Mouse (Mus musculus) skeletal muscle tissue, adult 2 months (tissue): ENCODE measurements around the gene Asprv1.

Experiments
- DNase-seq: peaks from one replicate; pipeline ENCODE4 v3.0.0-alpha.2; 2012; ENCODE audit warnings: low read depth, low spot score

The Asprv1 gene

GRCm38 (mm10) chr6:86665560-86666307 is 37.8 kb downstream of the Asprv1 start:
- DNase-seq: no peak

GRCm38 (mm10) chr6:86667061-86667460 is 39.1 kb downstream of the Asprv1 start:
- DNase-seq: no peak

DNA sequence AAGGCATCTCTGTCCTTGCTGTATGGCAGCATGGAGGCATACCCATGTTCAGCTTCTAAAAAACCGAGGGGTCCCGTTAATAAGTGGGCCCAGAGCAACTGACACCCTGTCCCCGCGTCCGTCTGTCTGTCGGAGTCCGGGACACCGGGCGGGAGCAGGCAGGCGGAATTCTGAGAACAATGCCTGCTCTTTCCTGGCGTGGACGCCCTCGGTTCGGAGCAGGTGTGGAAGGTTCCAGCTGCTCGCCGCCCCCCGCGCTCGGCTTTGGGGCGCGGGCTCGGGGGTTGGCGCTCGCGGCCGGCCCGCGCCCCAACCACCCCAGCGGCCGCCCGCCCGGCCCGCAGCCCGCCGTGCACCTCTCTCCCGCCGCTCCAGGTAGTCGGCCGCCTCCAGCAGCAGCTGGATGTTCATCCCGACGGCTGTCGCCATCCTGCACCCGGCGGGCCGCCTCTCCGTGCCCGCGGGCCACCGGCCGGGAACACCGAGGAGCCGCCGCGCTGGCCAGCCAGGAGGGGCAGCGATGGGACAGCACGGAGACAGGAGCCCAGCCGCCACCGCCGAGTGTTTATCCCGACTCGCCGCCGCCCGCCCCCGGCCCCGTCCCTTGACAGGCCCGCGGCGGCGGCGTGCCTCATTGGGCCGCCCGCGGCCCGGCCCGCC is 40.7 kb downstream of the Asprv1 start, which contains the start of gene Mxd1:
Gene Mxd1 (minus strand): TSS at position 582 of the 660 bp plus-strand sequence.
- no peak for DNase-seq

DNA sequence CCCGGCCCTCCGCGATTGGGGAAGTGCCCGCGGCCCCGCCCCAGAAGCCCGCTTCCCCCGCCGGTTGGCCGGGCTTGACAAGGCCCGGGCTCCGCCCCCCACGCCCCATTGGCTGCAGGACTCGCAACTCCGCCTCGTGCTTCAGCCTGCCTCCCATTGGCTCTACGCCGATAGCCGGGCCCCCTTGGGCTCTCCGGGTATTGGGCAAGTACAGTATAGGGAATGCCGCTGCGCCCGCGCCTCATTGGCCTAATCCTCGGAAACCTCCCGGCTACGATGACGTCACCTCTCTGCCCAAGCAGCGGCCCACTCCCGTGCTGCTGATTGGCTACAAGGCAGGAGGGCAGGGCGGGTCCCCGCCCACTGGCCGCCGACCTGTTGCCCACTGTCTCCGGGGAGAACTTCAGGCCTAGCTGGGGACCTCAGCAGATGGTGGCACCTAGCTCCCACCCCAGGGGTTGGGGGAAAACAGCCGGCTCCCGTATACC is 41.3 kb downstream of the Asprv1 start:
- DNase-seq: peak; percentile 100

DNA sequence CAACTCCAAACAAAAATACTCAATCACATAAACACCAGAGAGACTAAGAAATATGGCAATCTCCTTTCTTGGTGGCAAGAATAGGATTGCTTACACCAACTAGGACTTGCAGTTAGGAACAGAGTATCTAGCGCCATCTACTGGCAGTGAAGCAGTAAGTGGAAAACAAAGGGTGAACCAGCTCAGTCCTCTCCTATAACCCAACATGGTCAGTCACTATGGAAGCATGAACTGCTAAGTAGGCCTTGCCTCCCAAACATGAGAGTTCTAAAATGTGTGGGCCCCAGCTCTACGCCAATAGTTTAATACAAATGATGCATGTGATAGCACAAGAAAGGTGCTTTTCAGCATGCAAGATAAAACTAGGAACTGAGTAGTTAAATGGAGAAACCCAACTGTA is 42.9 kb downstream of the Asprv1 start:
- peak; percentile 86 for DNase-seq

GRCm38 (mm10) chr6:86678341-86678740 is 50.4 kb downstream of the Asprv1 start:
- no peak for DNase-seq
